Mouse (Mus musculus) lung, embryonic 16.5 days (tissue): ENCODE measurements around the gene Tor1a. TPM values are rescaled to one million over a fixed set of nuclear protein-coding genes. Genes with fewer than 3 reads are reported as not detected.

Source experiments
- ATAC-seq: fragments of 200-750 bp; cut with Nextera tagmentation; 2 replicates; pipeline ENCODE4 v1.8.0; 2017; ENCODE audit warnings: low read depth, mild to moderate bottlenecking, moderate library complexity
- H3K27ac ChIP-seq: fragments of 300-500 bp; sonication (generic); 2 replicates; pipeline ENCODE4 v1.5.1; 2014; ENCODE audit warnings: mild to moderate bottlenecking, control low read depth, low read length
- H3K27me3 ChIP-seq: fragments of 300-500 bp; sonication (generic); 2 replicates; pipeline ENCODE4 v1.6.1; 2014; ENCODE audit warnings: low read depth, low read length, mixed read lengths; ENCODE audit not compliant: control insufficient read depth, insufficient read depth
- H3K36me3 ChIP-seq: fragments of 300-500 bp; sonication (generic); 2 replicates; pipeline ENCODE4 v1.6.1; 2014; ENCODE audit warnings: low read length; ENCODE audit not compliant: control insufficient read depth, insufficient read depth
- H3K4me1 ChIP-seq: fragments of 300-500 bp; sonication (generic); replicated peaks from 2 replicates; pipeline ENCODE4 v1.6.1; 2014; ENCODE audit warnings: low read length, mixed read lengths; ENCODE audit not compliant: control insufficient read depth, insufficient read depth
- H3K4me2 ChIP-seq: fragments of 300-500 bp; sonication (generic); 2 replicates; pipeline ENCODE4 v1.6.1; 2014; ENCODE audit warnings: low read depth, low read length, control low read depth
- H3K4me3 ChIP-seq: fragments of 300-500 bp; sonication (generic); 2 replicates; pipeline ENCODE4 v1.5.1; 2014; ENCODE audit warnings: mild to moderate bottlenecking, low read length, control low read depth
- H3K9ac ChIP-seq: fragments of 300-500 bp; sonication (generic); 2 replicates; pipeline ENCODE4 v1.6.1; 2014; ENCODE audit warnings: low read length, control low read depth
- H3K9me3 ChIP-seq: fragments of 300-500 bp; sonication (generic); 2 replicates; pipeline ENCODE4 v1.6.1; 2016; ENCODE audit warnings: low read length; ENCODE audit not compliant: control insufficient read depth
- WGBS: fragments of 180-500 bp; shearing (Covaris S2); extraction: QIAGEN DNeasy Blood & Tissue Kit; methylation state at CpG from one replicate; pipeline ENCODE4 v1.1.7; 2014; 5-methylcytosine and 5-hydroxymethylcytosine counted together
- polyA plus RNA-seq: library from polyadenylated mRNA; unstranded; fragments of >200 nt; fragmentation: Nextera tagmentation; extraction: Ambion mirVana; gene quantifications from 2 replicates; pipeline ENCODE4 v1.2.1, GENCODE M21; 2015

Tor1a gene
- polyA plus RNA-seq, 1 experiment from 2014 or later: 77.1 TPM

DNA sequence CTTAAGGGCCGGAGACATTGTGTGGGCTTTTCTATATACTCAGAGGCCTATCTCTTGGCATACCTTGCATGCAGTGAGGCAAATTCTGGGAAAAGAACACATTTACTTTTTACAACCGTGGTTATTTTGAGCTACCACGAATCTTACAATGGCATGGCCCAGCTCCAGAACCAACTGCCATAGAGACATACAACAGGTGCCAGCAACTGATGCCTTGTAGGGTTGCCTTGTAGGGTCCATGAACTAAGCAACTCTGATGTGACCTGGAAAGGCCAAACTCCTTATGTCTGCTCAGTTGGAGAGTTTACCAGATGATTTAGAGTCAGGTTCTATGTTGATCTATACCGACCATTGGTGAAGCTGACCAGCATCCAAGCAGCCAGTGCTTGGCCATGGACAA is 27.1 kb upstream of the Tor1a start:
- Histone ChIP-seq H3K27ac (no peak overlapping the region), H3K9me3 (no peaks in the 10 kb centered on the region), H3K27me3 (no peaks in the 10 kb centered on the region), H3K4me1 (peaks cover 5% of the 10 kb centered on the region; the same call in 1 of the 2 replicates), H3K36me3 (no peaks in the 10 kb centered on the region), H3K9ac (no peak overlapping the region), H3K4me2 (no peak overlapping the region), H3K4me3 (no peak overlapping the region)
- ATAC-seq: no peak
- WGBS: 90% methylated on average over 4 of the region's 4 CpGs

DNA sequence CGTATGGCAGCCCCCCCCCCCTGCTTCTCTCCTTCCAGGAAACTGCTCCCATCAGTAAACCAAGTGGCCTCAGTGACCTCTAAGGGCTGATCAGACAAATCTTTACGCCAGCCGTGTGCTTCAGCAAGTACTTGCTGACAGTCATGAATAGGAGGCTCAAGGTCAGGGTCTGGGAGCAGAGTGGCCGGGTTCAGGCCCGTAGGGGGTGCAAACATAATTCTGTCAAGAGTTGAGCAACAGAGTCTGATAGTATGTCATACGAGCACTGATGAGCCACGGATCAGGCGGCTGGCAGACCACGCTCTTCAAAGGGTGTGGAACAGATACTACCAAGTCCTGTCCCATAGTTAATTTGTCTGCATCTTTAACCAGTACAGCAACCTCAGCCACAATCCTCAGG is 22.5 kb upstream of the Tor1a start:
- H3K4me2 ChIP-seq: no peak overlapping the region
- no peak overlapping the region for H3K9ac ChIP-seq
- H3K4me1 ChIP-seq: 0 out of 2 replicates have a peak, but pooled peaks cover 2% of the 10 kb centered on the region
- WGBS: 79% methylated on average over 9 of the region's 9 CpGs
- no peaks in the 10 kb centered on the region for H3K36me3 ChIP-seq
- no peak for ATAC-seq
- H3K27ac ChIP-seq: no peak overlapping the region
- H3K9me3 ChIP-seq: no peaks in the 10 kb centered on the region
- H3K4me3 ChIP-seq: no peak overlapping the region
- no peaks in the 10 kb centered on the region for H3K27me3 ChIP-seq

GRCm38 (mm10) chr2:30985111-30986020 is 17.6 kb upstream of the Tor1a start:
- H3K9me3 ChIP-seq: no peaks in the 10 kb centered on the region
- 20% methylated on average over 17 of the region's 17 CpGs for WGBS
- peaks cover 12% of the 10 kb centered on the region for H3K4me1 ChIP-seq
- H3K4me2 ChIP-seq: no peak overlapping the region
- no peak overlapping the region for H3K27ac ChIP-seq
- no peaks in the 10 kb centered on the region for H3K36me3 ChIP-seq
- no peaks in the 10 kb centered on the region for H3K27me3 ChIP-seq
- no peak overlapping the region for H3K4me3 ChIP-seq
- ATAC-seq: no peak
- no peak overlapping the region for H3K9ac ChIP-seq

- Histone ChIP-seq H3K27ac (no peak overlapping the region), H3K9me3 (no peaks in the 10 kb centered on the region), H3K36me3 (peaks cover 7% of the 10 kb centered on the region), H3K4me3 (peak overlapping the region; percentile 83), H3K27me3 (no peaks in the 10 kb centered on the region), H3K9ac (peak overlapping the region; percentile 66; the same call in 1 of the 2 replicates), H3K4me2 (peak overlapping the region; percentile 82), H3K4me1 (peaks cover 12% of the 10 kb centered on the region)
- WGBS: 42% methylated on average over 7 of the region's 7 CpGs
- ATAC-seq: no peak
Observed at GRCm38 (mm10) chr2:30983024-30983423, 15.3 kb upstream of the Tor1a start.

- ATAC-seq: peak; percentile 98
- Histone ChIP-seq H3K27me3 (no peaks in the 10 kb centered on the region), H3K4me2 (peak within 1 kb of the TSS; percentile 82), H3K36me3 (peaks cover 7% of the 10 kb centered on the region), H3K4me1 (peaks cover 12% of the 10 kb centered on the region), H3K9ac (peak within 1 kb of the TSS; percentile 69), H3K9me3 (no peaks in the 10 kb centered on the region), H3K27ac (no peak within 1 kb of the TSS; the same call in 1 of the 2 replicates), H3K4me3 (peak within 1 kb of the TSS; percentile 83)
- under 1% methylated on average over 66 of the region's 66 CpGs for WGBS
Observed at GRCm38 (mm10) chr2:30981790-30982513, 14.2 kb upstream of the Tor1a start, which contains the start of the genes BC005624 and Usp20. BC005624 (minus strand) TSS chr2:30982201. Usp20 (plus strand) TSS chr2:30982279.

DNA sequence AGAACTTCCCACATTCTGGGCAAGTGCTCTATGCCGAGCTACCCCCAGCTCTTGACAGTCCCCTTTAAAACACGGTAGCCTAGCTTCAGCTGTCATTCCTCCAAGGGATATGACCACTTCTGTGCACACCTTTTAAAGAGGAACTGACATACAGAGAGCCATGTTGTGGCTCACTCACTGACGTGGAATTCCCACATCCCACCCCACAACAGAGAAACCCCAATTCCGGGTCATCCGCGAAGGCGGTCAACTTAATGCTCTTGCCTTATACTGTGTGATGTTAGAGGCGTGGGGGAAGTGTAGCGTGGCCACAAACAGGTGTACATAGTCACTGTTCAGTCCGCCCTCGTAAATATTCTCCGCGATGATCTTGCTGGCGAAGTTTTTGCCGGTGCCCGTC is 907 bp downstream of the Tor1a start:
- no peak for ATAC-seq
- H3K9ac ChIP-seq: peak overlapping the region; percentile 98
- H3K4me1 ChIP-seq: peaks cover 11% of the 10 kb centered on the region
- no peak overlapping the region for H3K27ac ChIP-seq
- no peaks in the 10 kb centered on the region for H3K27me3 ChIP-seq
- 10% methylated on average over 16 of the region's 16 CpGs for WGBS
- no peaks in the 10 kb centered on the region for H3K9me3 ChIP-seq
- peak overlapping the region; percentile 94 for H3K4me2 ChIP-seq
- peaks cover 24% of the 10 kb centered on the region for H3K36me3 ChIP-seq
- peak overlapping the region; percentile 100 for H3K4me3 ChIP-seq

DNA sequence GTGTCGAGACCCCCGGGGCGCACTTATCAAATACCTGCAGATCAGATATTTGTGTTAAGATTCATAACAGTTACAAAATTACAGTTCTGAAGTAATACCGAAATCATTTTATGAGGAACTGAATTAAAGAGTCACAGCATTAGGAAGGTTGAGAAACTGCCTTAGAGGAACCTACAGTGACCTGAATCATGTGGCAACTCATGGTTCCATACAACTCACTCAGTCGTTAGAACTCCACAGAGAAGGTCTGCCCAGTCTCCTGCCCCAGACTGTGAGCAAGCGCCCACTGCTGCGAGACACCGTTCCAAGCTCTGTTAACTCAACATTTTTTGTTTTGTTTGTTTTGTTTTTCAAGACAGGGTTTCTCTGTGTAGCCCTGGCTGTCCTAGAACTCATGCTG is 2.1 kb downstream of the Tor1a start:
- no peak for ATAC-seq
- WGBS: 96% methylated on average over 8 of the region's 8 CpGs
- Histone ChIP-seq H3K9ac (no peak overlapping the region), H3K27ac (no peak overlapping the region), H3K27me3 (no peaks in the 10 kb centered on the region), H3K4me3 (no peak overlapping the region), H3K36me3 (peaks cover 29% of the 10 kb centered on the region), H3K9me3 (no peaks in the 10 kb centered on the region), H3K4me2 (no peak overlapping the region), H3K4me1 (peaks cover 11% of the 10 kb centered on the region)

DNA sequence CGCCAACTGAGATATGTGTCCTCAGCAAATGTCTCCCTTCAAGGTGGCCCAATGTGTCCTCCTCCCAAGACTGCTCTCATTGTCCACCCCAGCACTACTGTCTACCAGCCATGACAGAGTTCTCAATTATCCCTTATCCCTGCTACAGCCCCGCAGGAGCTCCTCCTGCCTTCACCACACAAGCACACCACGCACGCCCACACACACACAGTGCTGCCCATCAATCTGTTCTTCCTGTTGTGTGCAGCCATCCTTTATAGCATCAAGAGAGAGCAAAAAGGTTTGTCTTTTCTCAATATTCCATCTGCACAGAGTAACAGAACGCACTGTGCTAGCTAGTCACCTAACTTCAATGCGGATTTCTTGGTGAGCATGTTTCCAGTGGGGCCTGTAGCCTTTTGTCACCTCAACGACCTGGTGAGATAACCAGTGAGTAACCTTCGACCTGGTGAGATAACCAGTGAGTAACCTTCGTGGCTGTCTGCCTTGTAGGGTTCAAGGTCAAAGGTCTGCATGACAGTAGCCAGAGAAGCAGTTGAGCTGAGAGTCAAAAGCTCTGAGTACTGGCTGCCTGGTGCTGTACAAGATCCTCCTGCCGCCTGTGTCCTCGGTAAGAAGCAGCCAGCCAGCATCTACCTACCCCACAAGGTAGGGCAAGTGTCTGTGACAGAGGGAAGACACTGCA is 5.0 kb downstream of the Tor1a start:
- ATAC-seq: no peak
- Histone ChIP-seq H3K4me2 (no peak overlapping the region), H3K27ac (no peak overlapping the region), H3K9me3 (no peaks in the 10 kb centered on the region), H3K4me1 (peaks cover 11% of the 10 kb centered on the region), H3K9ac (no peak overlapping the region), H3K27me3 (no peaks in the 10 kb centered on the region), H3K36me3 (peaks cover 54% of the 10 kb centered on the region), H3K4me3 (no peak overlapping the region)
- WGBS: 81% methylated on average over 11 of the region's 11 CpGs

GRCm38 (mm10) chr2:30959856-30960255 is 7.9 kb downstream of the Tor1a start:
- Histone ChIP-seq H3K4me2 (no peak overlapping the region), H3K9ac (no peak overlapping the region), H3K27ac (no peak overlapping the region), H3K27me3 (no peaks in the 10 kb centered on the region), H3K36me3 (peaks cover 72% of the 10 kb centered on the region), H3K4me1 (peaks cover 2% of the 10 kb centered on the region), H3K4me3 (no peak overlapping the region), H3K9me3 (no peaks in the 10 kb centered on the region)
- 37% methylated on average over 5 of the region's 5 CpGs for WGBS
- no peak for ATAC-seq
